Mouse (Mus musculus) left cerebral cortex, postnatal 25 days (tissue): ENCODE data around the gene Smim17. TPM values are rescaled to one million over a fixed set of nuclear protein-coding genes. Genes with fewer than 3 reads are reported as not detected.
"Not testable (repeated sequence)": the region's sequence is repeated elsewhere in the genome, so short reads cannot be mapped to it uniquely, and the experiment has no call there.

ENCODE experiments used
- DNase-seq, 2 experiments: peaks; one replicate each; pipeline ENCODE4 v3.0.0; 2022; ENCODE audit warnings: low spot score in 2 of 2, mixed read lengths in 1 of 2
- intact Hi-C: fragments of 180-260 bp; cut with DNase I; formaldehyde crosslinking; loops from one replicate; pipeline ENCODE4 v1.15.1; 2025
- total RNA-seq, 2 experiments: library from RNA; stranded (reverse); gene quantifications; 2 replicates each; pipeline ENCODE4 v1.2.3; 2021

The Smim17 gene
- total RNA-seq, result 10 to 100 TPM; 15.8 to 17.0 TPM

DNA sequence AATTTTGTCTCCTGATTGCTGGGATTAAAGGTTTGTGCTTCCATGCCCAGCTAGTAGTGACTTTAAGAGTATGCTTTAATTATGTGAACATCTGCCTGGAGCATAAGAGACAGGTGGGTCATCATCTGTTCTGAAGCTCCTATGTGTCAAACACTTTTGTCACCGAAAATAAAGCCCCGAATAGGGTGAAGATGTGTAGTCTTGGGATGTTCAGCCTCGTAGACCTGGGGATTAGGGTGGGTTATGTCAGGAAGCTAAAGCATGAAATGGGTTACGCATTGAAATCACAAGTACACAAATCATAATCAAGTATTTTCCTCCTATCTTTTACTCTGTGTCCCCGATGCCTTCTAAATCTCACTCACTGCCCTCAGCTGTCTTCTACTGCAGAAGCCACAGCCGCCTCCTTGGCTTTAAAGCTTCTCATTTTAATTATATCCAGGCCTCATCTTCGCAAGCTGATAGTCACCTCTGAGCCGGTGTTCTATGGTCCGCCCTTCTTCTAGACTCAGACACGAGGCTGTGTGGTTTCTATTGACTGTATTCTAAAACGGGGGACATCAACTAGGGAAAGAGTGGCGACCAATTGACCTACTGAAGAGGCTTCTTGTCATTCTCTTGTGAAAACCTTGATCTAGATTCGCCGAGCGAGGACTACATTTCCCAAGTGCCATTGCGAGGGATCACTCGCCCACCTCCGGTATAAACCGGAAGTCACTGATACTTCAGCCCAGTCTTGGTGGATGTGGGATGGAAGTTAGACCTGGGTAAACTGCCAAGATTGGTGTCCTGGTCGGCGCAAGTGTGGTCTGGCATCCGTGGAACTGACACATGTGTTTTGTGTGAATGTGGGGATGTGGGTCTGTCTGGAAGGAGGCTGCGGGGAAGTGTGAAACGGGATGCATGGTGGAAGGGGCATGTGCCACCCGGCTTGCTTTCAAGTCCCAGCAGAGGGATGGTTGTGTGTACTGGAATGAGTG, at the start of gene Smim17:
Smim17 (plus strand) TSS at position 720 of the 980 bp plus-strand sequence.
- DNase-seq, result peak; percentile 78 to 88
- intact Hi-C loops, result no loop called here

DNA sequence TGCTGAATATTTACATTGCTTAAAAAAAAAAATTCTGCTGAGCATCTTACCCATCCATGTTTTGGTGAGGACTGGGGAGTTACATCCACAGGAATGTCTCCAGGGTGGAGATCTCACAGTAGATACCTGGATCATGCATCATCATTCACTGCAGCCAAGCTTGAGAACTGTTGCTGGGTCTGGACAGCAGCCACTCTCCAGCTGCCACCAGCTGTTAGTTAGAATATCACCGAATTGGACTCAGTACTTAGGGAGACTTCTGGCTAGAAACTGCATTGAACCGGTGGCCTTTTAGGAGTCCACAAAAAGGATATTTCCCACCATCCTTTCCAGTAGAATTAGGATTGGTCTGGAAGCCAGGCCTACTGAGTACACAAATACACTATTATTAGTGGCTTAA, 40.4 kb upstream of the Smim17 start:
- DNase-seq, result no peak
- intact Hi-C loops, result loop anchor here (5.0 to 10.0 kb wide), 2 partner anchors 227 to 559 kb away; no protein-coding TSS in a partner anchor

DNA sequence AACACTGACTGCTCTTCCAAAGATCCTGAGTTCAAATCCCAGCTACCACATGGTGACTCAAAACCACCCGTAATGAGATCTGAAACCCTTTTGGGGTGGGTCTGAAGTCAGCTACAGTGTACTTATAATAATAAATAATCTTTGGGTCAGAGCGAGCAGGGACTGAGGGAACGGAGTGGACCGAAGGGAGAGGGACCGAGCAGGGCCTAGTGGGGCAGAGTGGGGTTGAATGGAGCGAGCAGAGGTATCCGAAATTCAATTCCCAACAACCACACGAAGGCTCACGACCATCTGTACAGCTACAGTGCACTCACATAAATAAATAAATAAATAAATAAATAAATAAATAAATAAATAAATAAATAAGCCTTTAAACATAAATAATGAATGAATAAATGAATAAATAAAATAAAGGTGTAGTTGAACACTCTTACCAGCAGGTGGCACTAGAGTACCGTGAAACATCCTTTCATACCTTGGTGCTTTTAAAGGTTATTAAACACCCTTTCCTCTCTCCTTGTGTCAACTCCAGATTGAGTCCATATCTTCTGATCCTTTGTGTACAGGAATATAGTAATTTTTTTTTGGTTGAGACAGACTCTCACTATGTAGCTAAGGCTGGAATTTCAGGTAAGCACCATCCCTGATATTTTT, 39.5 kb upstream of the Smim17 start:
- DNase-seq, result peak in 1 of 2 experiments; percentile 53
- intact Hi-C loops, result loop anchor here (1.0 to 10.0 kb wide), 3 partner anchors 71 to 558 kb away; no protein-coding TSS in a partner anchor

DNA sequence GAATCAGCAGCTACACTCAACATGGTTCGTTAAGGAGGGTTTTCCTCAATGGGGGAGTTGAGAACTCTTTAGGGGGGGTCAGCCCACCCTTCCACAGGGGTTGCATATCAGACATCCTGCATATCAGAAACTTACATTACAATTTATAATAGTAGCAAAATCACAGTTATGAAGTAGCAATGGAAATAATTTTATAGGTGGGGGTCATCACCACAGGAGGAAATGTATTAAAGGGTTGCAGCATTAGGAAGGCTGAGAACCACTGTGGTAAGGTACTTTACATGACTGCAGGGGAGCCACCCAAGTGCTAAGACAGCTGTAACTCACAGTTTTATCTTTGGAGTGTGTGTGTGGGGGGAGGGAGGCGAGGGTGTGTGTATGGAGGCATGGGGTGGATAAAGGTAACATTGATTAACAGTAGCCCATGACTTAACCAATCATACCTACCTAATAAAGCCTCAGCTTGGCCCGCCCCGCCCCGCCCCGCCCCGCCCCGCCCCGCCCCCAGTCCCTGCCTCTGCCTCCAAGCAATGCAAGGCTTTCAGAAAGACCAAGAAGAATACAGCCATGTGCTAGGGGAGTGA, 37.9 kb upstream of the Smim17 start:
- intact Hi-C loops, result loop anchor here (5.0 to 10.0 kb wide), 3 partner anchors 334 to 937 kb away; partner anchors contain the start of gene Zim1

DNA sequence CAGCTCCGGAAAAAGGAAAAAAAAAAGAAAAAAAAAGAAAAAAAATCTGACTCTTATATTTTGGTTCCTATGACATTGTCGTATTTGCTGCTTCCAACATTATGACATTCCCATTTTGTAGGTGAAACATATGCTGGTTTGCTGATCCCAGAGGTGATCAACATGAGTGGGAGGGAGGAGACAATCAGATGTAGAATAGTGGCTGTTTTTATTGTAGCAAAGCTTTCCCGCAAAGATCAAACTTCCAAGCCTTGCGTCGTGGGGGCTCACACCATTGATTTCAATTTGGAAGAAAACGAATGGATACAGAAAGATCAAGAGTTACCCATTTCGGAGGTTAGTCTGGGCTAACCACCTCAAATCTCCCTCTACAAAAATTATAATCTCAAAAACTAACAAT, 36.8 kb upstream of the Smim17 start:
- intact Hi-C loops, result loop anchor here (2.0 to 10.0 kb wide), 5 partner anchors 19 to 936 kb away; partner anchors contain the start of genes Gm3854, Zfp28 and Zim1
- DNase-seq, result no peak

More for the DNA sequence above, 37.9 kb upstream of the Smim17 start:
- no peak for DNase-seq

DNA sequence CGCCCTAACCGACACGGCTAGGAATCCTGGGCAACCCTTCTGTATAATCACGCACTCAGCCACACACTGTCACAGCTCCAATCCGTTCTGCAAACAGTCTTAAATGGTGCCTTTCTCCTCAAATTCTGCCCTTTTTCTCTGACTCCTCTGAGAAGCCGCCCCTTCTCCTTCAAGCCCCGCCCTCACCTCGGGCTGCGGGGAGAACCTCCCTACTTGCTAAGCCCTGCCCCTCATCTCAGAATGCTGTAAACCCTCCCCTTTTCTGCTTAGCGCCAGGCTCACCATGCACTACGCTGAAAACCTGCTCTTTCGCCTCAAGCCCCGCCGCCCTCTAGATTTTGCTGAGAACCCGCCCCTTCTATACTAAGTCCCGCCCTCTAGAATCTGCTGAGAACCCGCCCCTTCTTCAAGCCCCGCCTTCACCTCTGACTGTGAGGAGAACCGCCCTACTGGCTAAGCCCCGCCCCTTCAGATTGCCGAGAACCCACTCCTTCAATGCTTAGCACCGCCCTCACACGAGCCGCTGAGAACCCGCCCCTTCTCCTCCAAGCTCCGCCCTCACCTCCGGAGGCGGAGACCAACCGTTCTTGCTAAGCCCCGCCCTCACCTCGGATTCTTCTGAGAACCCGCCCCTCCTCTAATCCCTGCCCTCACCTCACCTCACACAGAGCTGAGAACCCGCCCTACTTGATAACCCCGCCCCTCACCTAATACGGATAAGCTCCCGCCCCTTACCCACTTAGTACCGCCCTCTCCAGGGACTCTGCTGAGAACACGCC, 36.1 kb upstream of the Smim17 start:
- DNase-seq, result peak; percentile 96 to 100
- intact Hi-C loops, result loop anchor here (2.0 to 10.0 kb wide), 5 partner anchors 20 to 935 kb away; partner anchors contain the start of genes Gm3854, Zfp28 and Zim1

DNA sequence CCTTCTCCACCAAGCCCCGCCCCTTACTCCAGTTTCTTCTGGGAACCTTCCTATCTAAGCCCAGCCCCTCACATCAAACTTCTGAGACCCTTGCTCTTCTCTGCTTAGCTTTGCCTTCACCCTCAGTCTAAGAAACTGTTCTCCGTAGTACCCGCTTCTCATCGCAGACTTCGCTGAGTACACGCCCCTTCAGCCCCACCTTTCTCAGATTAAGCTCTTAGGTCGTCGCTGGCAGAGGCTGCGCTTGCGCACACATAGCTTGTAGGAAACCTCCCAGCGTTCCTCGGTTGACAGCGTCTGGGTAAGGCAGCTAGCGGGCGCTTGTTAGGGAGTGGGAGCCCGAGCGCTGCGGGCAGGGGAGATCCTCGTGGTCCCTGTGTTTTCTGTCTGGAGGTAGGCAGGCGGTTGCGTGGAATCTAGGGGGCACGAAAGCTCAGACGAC, 35.4 kb upstream of the Smim17 start, which contains the start of gene Zfp78:
Zfp78 (plus strand) TSS at position 234 of the 442 bp plus-strand sequence.
- peak; percentile 86 to 92 for DNase-seq

DNA sequence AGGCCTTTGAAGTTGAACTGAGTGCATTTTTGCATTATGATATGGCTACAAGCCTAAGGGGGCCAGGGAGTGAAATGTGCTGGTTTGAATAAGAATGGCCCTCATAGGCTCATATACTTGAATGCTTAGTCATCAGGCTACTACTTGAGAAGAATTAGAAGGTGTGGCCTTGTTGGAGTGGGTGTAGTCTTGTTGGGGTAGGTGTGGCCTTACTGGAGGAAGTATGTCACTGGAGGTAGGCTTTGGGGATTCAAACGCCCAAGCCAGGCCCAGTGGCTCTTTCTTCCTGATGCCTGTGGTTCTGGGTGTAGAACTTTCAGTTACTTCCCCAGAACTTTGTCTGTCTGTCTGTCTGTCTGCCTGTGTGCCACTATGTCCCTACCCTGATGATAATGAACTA, 33.8 kb upstream of the Smim17 start:
- DNase-seq, result no peak
- intact Hi-C loops, result loop anchor here (5.0 to 10.0 kb wide), 3 partner anchors 330 to 933 kb away; partner anchors contain the start of gene Zim1

More for the DNA sequence above, 35.4 kb upstream of the Smim17 start, which contains the start of gene Zfp78:
- intact Hi-C loops, result loop anchor here (2.0 to 10.0 kb wide), 5 partner anchors 20 to 934 kb away; partner anchors contain the start of genes Gm3854, Zfp28 and Zim1

DNA sequence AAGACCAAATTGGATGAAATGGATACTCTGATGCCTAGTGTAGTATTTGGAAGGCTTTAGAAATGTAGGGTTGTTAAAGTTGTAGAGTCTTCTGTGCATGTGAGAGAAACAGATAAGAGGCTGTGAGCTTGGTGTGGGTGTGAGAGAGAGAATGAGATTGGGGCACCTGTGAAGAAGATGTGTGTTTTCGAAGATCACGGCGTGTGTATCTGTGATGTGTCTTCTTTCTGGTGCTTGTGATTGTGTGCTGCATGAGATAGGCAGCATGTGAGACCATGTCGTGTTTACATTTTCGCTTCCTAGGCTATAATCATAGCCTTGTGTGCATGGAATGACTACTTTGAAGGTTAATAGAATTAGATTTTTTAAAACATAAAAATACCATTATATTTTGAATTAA, 31.3 kb upstream of the Smim17 start:
- intact Hi-C loops, result loop anchor here (10.0 kb wide), 1 partner anchor 328 kb away; the partner anchor contains the start of gene Zim1
- DNase-seq, result no peak

DNA sequence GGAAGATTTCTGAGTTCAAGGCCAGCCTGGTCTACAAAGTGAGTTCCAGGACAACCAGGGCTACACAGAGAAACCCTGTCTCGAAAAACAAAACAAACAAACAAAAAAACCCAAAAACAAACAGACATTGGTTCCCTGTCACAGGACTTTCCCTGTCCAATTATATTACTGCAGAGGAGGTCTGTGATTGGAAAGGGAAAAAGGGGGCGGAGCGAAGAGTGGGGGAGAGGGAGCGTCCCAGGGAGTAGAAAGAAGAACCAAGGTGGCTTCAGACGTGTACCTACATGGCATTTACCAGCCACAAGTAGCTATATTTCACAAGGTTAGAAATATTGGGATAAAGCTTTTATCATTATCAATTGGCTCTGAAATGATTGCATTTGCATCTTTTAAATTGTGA, 30.4 kb upstream of the Smim17 start:
- intact Hi-C loops, result loop anchor here (10.0 kb wide), 1 partner anchor 327 kb away; the partner anchor contains the start of gene Zim1
- not testable (repeated sequence) for DNase-seq

DNA sequence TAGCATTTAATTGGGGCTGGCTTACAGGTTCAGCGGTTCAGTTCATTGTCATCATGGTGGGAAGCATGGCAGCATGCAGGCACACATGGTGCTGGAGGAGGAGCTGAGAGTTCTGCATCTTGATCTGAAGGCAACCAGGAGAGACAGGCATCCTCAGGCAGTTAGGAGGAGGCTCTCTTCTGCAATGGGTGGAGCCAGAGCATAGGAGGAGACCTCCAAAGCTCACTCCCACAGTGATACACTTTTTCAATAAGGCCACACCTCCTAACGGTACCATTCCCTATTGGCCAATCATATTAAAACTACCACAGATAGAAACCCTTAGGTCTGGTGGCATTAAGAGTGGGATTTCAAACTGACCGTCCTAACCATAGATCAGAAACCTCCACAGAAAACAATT, 29.1 kb upstream of the Smim17 start:
- no peak for DNase-seq
- intact Hi-C loops, result loop anchor here (10.0 kb wide), 1 partner anchor 325 kb away; the partner anchor contains the start of gene Zim1

DNA sequence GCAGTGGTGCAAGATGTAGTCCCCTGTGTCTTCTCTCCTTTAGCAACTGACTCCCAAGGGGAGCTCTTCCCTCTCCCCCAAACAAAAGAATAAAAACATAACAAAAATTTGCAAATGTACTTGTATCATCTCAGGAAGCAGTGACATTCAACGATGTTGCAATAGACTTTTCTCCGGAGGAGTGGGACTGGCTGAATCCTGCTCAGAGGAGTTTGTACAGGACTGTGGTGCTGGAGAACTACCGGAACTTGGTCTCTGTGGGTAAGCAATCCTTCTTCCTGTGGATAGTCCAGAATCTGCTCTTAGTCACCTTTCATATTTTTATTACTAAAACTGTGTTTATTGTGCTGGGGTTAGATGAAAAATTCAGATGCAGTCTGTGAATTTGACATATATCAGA, 25.5 kb upstream of the Smim17 start:
- no peak for DNase-seq
- intact Hi-C loops, result no loop called here

DNA sequence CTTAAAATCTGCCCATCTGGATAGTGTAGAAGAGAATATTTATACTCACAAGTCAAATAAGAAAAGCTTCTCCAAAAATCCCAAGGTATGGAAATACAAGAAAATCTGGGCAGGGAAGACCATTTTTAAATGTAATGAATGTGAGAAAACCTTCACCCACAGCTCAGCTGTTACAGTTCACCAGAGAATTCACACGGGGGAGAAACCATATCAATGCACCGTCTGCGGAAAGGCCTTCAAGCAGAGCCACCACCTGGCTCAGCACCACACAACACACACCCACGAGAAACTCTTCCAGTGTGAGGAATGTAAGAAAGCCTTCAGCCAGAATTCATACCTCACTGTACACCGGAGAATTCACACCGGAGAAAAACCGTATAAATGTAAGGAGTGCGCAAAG, 20.1 kb upstream of the Smim17 start:
- peak; percentile 69 to 95 for DNase-seq
- intact Hi-C loops, result loop anchor here (1.0 to 2.0 kb wide), 2 partner anchors 42 to 398 kb away; no protein-coding TSS in a partner anchor

DNA sequence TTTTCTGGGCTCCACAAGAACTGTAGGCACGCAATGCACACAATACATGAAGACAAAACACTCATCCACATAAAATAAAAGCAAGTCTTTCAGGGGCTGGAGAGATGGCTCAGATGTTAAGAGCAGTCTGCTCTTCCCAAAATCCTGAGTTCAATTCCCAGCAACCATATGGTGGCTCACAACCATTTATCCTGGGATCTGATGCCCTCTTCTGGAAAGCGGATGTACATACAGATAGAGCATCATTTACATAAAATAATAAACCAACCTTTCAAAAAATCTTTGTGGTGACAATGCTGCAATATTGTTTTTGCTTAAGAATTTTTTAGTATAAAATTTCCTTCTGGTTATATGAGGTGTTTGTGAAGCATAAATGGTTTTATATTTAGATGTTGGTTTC, 17.1 kb upstream of the Smim17 start:
- no peak for DNase-seq
- intact Hi-C loops, result no loop called here

DNA sequence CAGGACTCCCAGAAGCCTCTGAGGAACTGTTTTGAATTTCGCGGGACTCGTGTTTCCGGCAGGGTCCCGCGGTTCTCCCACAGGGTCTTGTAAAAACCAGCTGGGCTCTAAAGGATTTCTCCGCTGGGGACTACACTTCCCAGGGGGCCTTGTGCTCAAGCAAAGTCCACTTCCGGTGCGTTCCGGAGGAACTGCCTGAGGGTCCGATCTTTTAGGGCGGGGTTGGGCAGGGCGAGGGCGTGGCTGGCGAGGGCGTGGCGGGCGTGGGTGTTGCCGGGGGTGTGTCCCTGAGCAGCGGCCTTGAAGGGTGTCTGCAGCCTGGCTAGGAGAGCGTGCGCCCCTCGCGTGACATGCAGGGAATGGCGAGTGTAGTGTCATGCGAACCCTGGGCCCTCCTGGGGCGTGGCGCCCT, 15.5 kb upstream of the Smim17 start, which contains the start of gene Zfp28:
Zfp28 (plus strand) TSS at position 252 of the 412 bp plus-strand sequence.
- intact Hi-C loops, result loop anchor here (2.0 kb wide), 1 partner anchor 20 kb away; the partner anchor contains the start of gene Zfp78
- peak; percentile 88 to 95 for DNase-seq

DNA sequence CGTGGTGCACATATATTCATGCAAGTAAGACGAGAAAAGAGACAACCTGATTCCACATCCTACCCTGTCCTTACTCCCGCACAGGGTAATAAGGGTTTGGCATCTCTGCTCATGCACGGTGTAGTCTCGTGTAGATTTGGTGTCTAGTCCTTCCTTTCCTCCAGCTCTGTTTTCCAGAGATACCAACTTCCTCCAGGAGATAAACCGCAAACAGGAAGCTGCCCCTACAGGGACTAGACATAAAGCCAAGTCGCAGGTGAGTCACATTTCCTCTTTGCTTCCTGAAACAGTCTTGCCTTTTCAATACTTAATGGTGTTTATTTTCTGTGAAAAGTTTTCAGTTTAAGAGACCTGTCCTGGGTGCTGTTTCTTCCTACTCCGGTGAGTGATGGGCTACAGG, 14.5 kb upstream of the Smim17 start:
- DNase-seq, result no peak
- intact Hi-C loops, result no loop called here

DNA sequence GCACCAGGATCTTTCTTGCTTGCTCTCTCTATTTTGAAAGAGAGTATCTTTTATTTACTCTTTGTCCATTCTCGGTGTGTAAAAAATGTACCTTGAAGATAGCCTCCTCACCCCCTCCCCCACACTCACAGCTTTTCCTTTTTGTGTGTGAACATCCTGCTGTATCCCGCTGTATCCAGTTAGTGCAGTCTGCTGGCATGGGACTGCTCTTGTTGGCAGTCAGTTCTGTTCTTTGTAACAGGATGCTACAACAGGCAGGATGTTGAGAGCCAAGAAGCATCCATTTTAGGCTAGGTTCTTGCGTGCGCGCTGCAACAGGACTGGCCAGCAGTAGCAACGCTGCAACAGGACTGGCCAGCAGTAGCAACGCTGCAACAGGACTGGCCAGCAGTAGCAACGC, 11.5 kb upstream of the Smim17 start:
- intact Hi-C loops, result no loop called here
- DNase-seq, result peak; percentile 10 to 43

DNA sequence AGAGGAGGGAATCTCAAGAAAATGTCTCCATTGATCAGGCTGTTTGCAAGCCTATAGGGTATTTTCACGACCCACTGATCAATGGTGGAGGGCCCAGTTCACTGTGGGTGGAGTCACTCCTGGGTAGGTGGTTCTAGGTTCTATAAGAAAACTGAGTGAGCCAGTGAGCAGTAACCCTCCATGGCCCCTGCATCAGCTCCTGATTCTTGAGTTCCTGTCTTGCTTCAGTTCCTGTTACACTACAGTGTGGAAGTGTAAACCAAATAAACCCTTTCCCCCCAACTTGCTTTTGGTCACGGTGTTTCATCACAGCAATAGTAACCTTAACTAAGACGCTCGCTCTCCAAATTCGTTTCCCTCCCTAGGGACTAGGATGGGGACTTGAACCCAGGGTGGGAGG, 9.5 kb upstream of the Smim17 start:
- DNase-seq, result no peak
- intact Hi-C loops, result no loop called here
